Mouse (Mus musculus) olfactory bulb, adult 2 months (tissue): ENCODE results near the gene Sirt1.

Experiments
- CTCF ChIP-seq: fragments of 200-500 bp; IDR thresholded peaks from 2 replicates; pipeline ENCODE4 v1.5.1; 2012; ENCODE audit warnings: low read depth, mild to moderate bottlenecking, low read length, moderate library complexity; ENCODE audit not compliant: insufficient read depth
- POLR2A ChIP-seq: fragments of 200-500 bp; IDR thresholded peaks from 2 replicates; pipeline ENCODE4 v1.6.1; 2012; ENCODE audit warnings: mild to moderate bottlenecking, low read depth, low read length, moderate library complexity; ENCODE audit not compliant: insufficient read depth

GRCm38 (mm10) chr10:63422736-63422992 is 41.2 kb upstream of the Sirt1 start:
- TF ChIP-seq CTCF (no peak), POLR2A (no peak)
